16 mouse cellular contexts compared by ENCODE assay signal in genomic region chr6:140677960-140678359, GRCm38 (mm10). TPM values are rescaled to one million over a fixed set of nuclear protein-coding genes. Genes with fewer than 3 reads are reported as not detected.
DNase-seq lines count a peak whose midpoint lies in the region; ATAC-seq lines count a peak whose summit lies in the region.
"Had no signal": no experiment of that assay in that cellular context is flagged by ENCODE, and none has a peak within 500 bp of the region (broad histone marks: within the 10 kb centered on the region; RNA-seq: fewer than 3 reads in every experiment).

No protein-coding gene starts in this region.

- no peak overlapping the region for H3K4me3 ChIP-seq in hindbrain, embryonic 15.5 days
- no peak overlapping the region for H3K4me3 ChIP-seq in hindbrain, embryonic 12.5 days
- H3K4me3 ChIP-seq in embryonic facial prominence, embryonic 14.5 days (ENCODE audit: low read depth, low read length): no peak overlapping the region
- no peak overlapping the region for H3K4me3 ChIP-seq in forebrain, embryonic 10.5 days
- H3K4me3 ChIP-seq: forebrain, embryonic 15.5 days; gastrocnemius, adult 2 months; midbrain, embryonic 12.5 days had no signal

- no peak overlapping the region for H3K4me2 ChIP-seq in hindbrain, embryonic 15.5 days
- no peak overlapping the region for H3K4me2 ChIP-seq in hindbrain, embryonic 12.5 days (replicated peaks)
- no peak overlapping the region; the same call in 1 of the 2 replicates for H3K4me2 ChIP-seq in embryonic facial prominence, embryonic 14.5 days (ENCODE audit: low read depth, low read length)
- H3K4me2 ChIP-seq: forebrain, embryonic 15.5 days had no signal

- H3K9me3 ChIP-seq in hindbrain, embryonic 15.5 days: no peaks in the 10 kb centered on the region
- H3K9me3 ChIP-seq in hindbrain, embryonic 12.5 days (replicated peaks): no peaks in the 10 kb centered on the region
- no peaks in the 10 kb centered on the region for H3K9me3 ChIP-seq in embryonic facial prominence, embryonic 14.5 days (ENCODE audit: control insufficient read depth, low read length)
- no peaks in the 10 kb centered on the region for H3K9me3 ChIP-seq in forebrain, embryonic 10.5 days
- H3K9me3 ChIP-seq: forebrain, embryonic 15.5 days; midbrain, embryonic 12.5 days had no signal

- H3K36me3 ChIP-seq in hindbrain, embryonic 15.5 days: no peaks in the 10 kb centered on the region
- no peaks in the 10 kb centered on the region for H3K36me3 ChIP-seq in hindbrain, embryonic 12.5 days
- no peaks in the 10 kb centered on the region for H3K36me3 ChIP-seq in embryonic facial prominence, embryonic 14.5 days (ENCODE audit: control insufficient read depth, insufficient read depth, low read length)
- no peaks in the 10 kb centered on the region for H3K36me3 ChIP-seq in forebrain, embryonic 10.5 days (replicated peaks)
- H3K36me3 ChIP-seq: forebrain, embryonic 15.5 days; midbrain, embryonic 12.5 days had no signal

- H3K4me1 ChIP-seq in hindbrain, embryonic 15.5 days (replicated peaks): peaks cover 31% of the 10 kb centered on the region
- H3K4me1 ChIP-seq in hindbrain, embryonic 12.5 days: peaks cover 34% of the 10 kb centered on the region
- peaks cover 30% of the 10 kb centered on the region for H3K4me1 ChIP-seq in embryonic facial prominence, embryonic 14.5 days (ENCODE audit: control insufficient read depth, insufficient read depth, low read length)
- peaks cover 53% of the 10 kb centered on the region for H3K4me1 ChIP-seq in forebrain, embryonic 10.5 days

- H3K27me3 ChIP-seq in hindbrain, embryonic 15.5 days: no peaks in the 10 kb centered on the region
- no peaks in the 10 kb centered on the region for H3K27me3 ChIP-seq in hindbrain, embryonic 12.5 days
- H3K27me3 ChIP-seq in embryonic facial prominence, embryonic 14.5 days (replicated peaks; ENCODE audit: control insufficient read depth, insufficient read depth, low read length): no peaks in the 10 kb centered on the region
- H3K27me3 ChIP-seq in forebrain, embryonic 10.5 days (ENCODE audit: poor library complexity, severe bottlenecking): peaks cover 10% of the 10 kb centered on the region; the same call in 1 of the 2 replicates
- H3K27me3 ChIP-seq: forebrain, embryonic 15.5 days had no signal

- no peak for ATAC-seq in hindbrain, embryonic 15.5 days (ENCODE audit: low FRiP score, low read depth)
- ATAC-seq in hindbrain, embryonic 12.5 days (ENCODE audit: low FRiP score): no peak
- no peak for ATAC-seq in embryonic facial prominence, embryonic 14.5 days (ENCODE audit: low read depth)

- WGBS in hindbrain, embryonic 15.5 days: 59% methylated on average over 9 of the region's 9 CpGs
- WGBS in hindbrain, embryonic 12.5 days: 62% methylated on average over 9 of the region's 9 CpGs
- 61% methylated on average over 9 of the region's 9 CpGs for WGBS in embryonic facial prominence, embryonic 14.5 days
- 83% methylated on average over 9 of the region's 9 CpGs for WGBS in forebrain, embryonic 10.5 days

- DNase-seq in embryonic facial prominence, embryonic 14.5 days (ENCODE audit: low spot score): peak; percentile 56
- peak; percentile 58 to 59 for DNase-seq in kidney, adult 8-10 months
- peak; percentile 62 to 63 for DNase-seq in kidney, postnatal 36 days
- DNase-seq in cerebellum, postnatal 36 days: no peak
- DNase-seq in forebrain, embryonic 10.5 days (ENCODE audit: extremely low spot score, low spot score): no peak
- DNase-seq: gastrocnemius, adult 2 months; right cerebral cortex, postnatal 14 days had no signal

- peak overlapping the region; percentile 32; the same call in 1 of the 2 replicates for H3K27ac ChIP-seq in hindbrain, embryonic 15.5 days (replicated peaks)
- no peak overlapping the region for H3K27ac ChIP-seq in hindbrain, embryonic 12.5 days
- H3K27ac ChIP-seq in embryonic facial prominence, embryonic 14.5 days (replicated peaks; ENCODE audit: low read depth, low read length): peak overlapping the region; percentile 72
- no peak overlapping the region for H3K27ac ChIP-seq in forebrain, embryonic 10.5 days
- H3K27ac ChIP-seq: forebrain, embryonic 15.5 days; gastrocnemius, adult 2 months; liver, embryonic 14.5 days; midbrain, embryonic 12.5 days had no signal

- no peak overlapping the region for H3K9ac ChIP-seq in hindbrain, embryonic 15.5 days
- no peak overlapping the region for H3K9ac ChIP-seq in hindbrain, embryonic 12.5 days
- no peak overlapping the region for H3K9ac ChIP-seq in embryonic facial prominence, embryonic 14.5 days (ENCODE audit: low read depth, low read length)
- H3K9ac ChIP-seq: forebrain, embryonic 15.5 days; liver, embryonic 14.5 days; midbrain, embryonic 12.5 days had no signal

RNA-seq across cellular contexts. Expression of gene Gm11077, which starts 51.1 kb away (rescaled TPM):
- not detected in 2 replicates for polyA plus RNA-seq in hindbrain, embryonic 15.5 days (2015; fragmentation: Nextera tagmentation; extraction: Ambion mirVana)
- polyA plus RNA-seq in hindbrain, embryonic 12.5 days (2016; fragmentation: Nextera tagmentation; extraction: Ambion mirVana): not detected in 2 replicates
- polyA plus RNA-seq in embryonic facial prominence, embryonic 14.5 days (2014; fragmentation: Nextera tagmentation; extraction: Ambion mirVana): not detected in 2 replicates
- polyA plus RNA-seq in forebrain, embryonic 10.5 days (2016; fragmentation: Nextera tagmentation; extraction: Ambion mirVana): not detected in 2 replicates
- polyA plus RNA-seq: C2C12; cortical plate, adult 2 months; forebrain, embryonic 15.5 days; inflammation-experienced regulatory T-cells, adult 6 months; liver, embryonic 14.5 days; midbrain, embryonic 12.5 days; neural tube, embryonic 11.5 days had no signal

RNA-seq across cellular contexts. Expression of gene Aebp2, which starts 55.5 kb away (rescaled TPM):
- 8.6 and 10.6 TPM in 2 replicates for polyA plus RNA-seq in hindbrain, embryonic 15.5 days (2015; fragmentation: Nextera tagmentation; extraction: Ambion mirVana)
- polyA plus RNA-seq in hindbrain, embryonic 12.5 days (2016; fragmentation: Nextera tagmentation; extraction: Ambion mirVana): 13.3 and 14.4 TPM in 2 replicates
- 18.1 and 18.7 TPM in 2 replicates for polyA plus RNA-seq in embryonic facial prominence, embryonic 14.5 days (2014; fragmentation: Nextera tagmentation; extraction: Ambion mirVana)
- polyA plus RNA-seq in forebrain, embryonic 10.5 days (2016; fragmentation: Nextera tagmentation; extraction: Ambion mirVana): 9.6 and 11.5 TPM in 2 replicates

Comparison
In these comparisons a context has a peak if more than half of its experiments do, and no peak if none do; other contexts are left out.
1. H3K27ac ChIP-seq: peak in hindbrain, embryonic 15.5 days (single experiment) and embryonic facial prominence, embryonic 14.5 days (single experiment); none in hindbrain, embryonic 12.5 days (single experiment) and forebrain, embryonic 10.5 days (single experiment).
2. DNase-seq: peak in embryonic facial prominence, embryonic 14.5 days (single experiment), kidney, adult 8-10 months (2 of 2) and kidney, postnatal 36 days (2 of 2); none in cerebellum, postnatal 36 days (0 of 2) and forebrain, embryonic 10.5 days (single experiment).